Mouse (Mus musculus): ENCODE data around the gene Olfr373. TPM values are rescaled to one million over a fixed set of nuclear protein-coding genes. Genes with fewer than 3 reads are reported as not detected.

Gene Olfr373
- polyA plus RNA-seq, 1 experiment, result not detected

DNA sequence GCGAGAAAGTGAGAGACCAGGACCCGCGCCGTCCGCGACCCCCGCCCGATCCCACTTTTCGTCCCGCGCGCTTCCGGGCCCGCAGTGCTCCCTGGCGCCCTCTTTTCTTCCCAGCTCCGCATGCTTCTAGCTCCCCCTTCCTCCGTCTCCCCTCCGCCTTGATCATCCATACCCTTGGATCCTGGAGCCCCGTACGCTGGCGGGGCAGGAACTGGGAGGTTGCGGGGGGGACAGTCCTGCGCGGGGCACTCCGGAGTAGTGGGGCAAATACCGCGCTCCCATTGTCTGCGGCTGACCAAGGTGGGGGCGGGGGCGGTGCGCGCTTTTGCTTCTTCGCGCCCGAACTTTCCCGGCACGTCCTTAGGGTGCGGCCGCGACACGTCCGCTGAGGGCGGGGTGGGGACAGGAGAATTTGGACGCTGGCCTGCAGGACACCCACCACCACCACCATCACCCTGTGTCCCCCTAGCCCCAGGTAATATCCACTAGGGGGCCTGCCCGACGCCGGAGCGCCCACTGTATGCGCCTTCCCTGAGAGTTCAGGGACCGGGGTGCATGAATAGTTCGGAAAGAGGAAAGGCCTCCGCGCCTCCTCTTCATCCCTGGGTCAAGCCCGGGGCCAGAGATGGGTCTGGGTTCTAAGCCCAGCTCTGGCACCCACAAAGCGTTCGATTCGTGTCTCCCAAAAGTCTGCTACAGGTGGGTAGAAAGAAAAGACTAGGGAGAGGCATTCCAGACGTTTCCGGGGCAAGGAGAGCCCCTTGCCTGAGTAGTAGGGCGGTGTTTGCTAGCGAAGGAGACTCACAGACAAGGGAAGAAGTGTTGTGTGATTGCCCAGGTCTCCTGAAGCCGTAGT, 52.7 kb downstream of the Olfr373 start:
- no peak for TF ChIP-seq POLR2A (IDR thresholded peaks at IDR 0.05; ENCODE audit: low read depth, low read length)
- TF ChIP-seq CTCF (IDR thresholded peaks at IDR 0.05; ENCODE audit: extremely low read depth, insufficient read length, insufficient replicate concordance, low read depth, low read length), result no peak
- no peaks in the 10 kb centered on the region for H3K27me3 ChIP-seq (ENCODE audit: control insufficient read depth, insufficient read depth, low read length)
- H3K4me1 ChIP-seq (ENCODE audit: control insufficient read depth, insufficient read depth, insufficient read length, low read length), result peaks cover 8% of the 10 kb centered on the region
- WGBS, result under 1% methylated on average over 61 of the region's 62 CpGs
- H3K36me3 ChIP-seq (ENCODE audit: control insufficient read depth, insufficient read depth, low read length), result peaks cover 14% of the 10 kb centered on the region
- peak overlapping the region; percentile 66 for H3K4me3 ChIP-seq (ENCODE audit: low read depth, low read length)
- H3K27ac ChIP-seq (ENCODE audit: insufficient read depth, low read depth, low read length), result peak overlapping the region; percentile 97

DNA sequence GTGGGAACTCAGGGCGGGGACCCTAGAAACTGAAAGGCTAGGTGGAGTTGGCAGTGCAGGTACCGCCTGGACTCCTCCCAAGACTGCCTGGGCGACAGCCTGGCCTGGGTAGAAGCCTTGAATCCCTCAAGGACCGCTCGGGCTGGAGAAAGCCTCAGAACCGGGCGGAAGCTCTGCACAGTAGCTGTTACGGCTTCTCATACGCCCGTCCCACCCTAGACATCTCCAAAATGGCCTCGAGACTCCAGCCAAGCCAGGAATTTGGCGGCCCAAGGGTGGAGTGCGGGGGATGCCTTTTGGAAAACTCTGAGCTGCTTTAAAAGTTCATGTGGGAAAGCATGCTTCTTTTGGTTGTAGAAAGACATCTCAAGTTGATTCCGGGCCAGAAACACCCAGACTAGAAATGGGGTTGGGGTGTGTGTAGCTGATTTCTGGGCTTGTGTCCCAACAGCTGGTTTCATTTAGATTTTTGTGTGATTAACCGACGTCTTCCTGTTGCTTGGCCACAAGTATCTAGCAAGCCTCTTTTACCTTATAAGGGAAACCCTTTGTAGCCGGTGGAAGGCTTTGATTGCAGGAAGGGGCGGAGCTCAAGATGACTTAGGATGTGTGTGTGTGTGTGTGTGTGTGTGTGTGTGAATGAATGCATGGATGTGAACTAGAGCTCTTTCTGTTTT, 53.5 kb downstream of the Olfr373 start:
- Histone ChIP-seq H3K27ac (ENCODE audit: insufficient read depth, low read depth, low read length) (peak overlapping the region; percentile 97), H3K4me1 (ENCODE audit: control insufficient read depth, insufficient read depth, insufficient read length, low read length) (peaks cover 5% of the 10 kb centered on the region), H3K36me3 (ENCODE audit: control insufficient read depth, insufficient read depth, low read length) (peaks cover 20% of the 10 kb centered on the region), H3K4me3 (ENCODE audit: low read depth, low read length) (peak overlapping the region; percentile 66), H3K27me3 (ENCODE audit: control insufficient read depth, insufficient read depth, low read length) (no peaks in the 10 kb centered on the region)
- under 1% methylated on average over 18 of the region's 18 CpGs for WGBS
- no peak for TF ChIP-seq CTCF (IDR thresholded peaks at IDR 0.05; ENCODE audit: extremely low read depth, insufficient read length, insufficient replicate concordance, low read depth, low read length)
- TF ChIP-seq POLR2A (IDR thresholded peaks at IDR 0.05; ENCODE audit: low read depth, low read length), result peak; percentile 57; the same call in 1 of the 2 replicates

DNA sequence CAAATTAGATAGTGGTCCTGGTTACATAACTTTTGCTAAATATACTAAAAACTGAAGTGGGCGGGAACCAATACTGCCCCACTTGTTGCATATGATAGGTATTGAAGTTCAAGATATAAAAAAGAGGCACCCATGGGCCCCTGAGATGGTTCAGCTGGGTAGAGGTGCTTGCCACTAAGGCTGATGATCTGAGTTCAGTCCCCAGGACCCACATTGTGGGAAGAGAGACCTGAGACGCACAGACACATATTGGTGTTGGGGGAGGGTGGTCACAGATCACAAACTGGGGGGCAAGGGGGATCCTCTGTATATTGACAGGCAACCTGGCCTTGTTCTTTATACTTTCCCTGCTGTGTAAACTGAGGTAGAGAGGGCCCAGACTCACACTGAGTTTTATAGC, 54.5 kb downstream of the Olfr373 start:
- WGBS, result 88% methylated on average over 2 of the region's 2 CpGs

DNA sequence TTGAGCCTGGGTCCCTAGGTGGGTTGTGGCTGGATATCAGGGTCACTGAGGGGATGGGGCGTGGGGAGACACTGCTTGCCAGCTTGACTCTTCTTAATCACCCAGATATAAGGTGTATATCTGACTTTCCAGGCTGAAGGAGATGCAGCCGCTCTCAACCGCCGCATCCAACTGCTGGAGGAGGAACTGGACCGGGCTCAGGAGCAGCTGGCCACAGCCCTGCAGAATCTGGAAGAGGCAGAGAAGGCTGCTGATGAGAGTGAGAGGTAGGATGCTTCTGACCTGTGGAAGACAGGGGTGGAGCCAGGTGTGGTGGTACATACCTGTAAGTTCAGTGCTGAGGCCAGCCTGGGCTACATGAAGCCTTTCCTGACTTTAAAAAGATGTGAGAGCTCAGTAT, 55.5 kb downstream of the Olfr373 start:
- Histone ChIP-seq H3K27ac (ENCODE audit: insufficient read depth, low read depth, low read length) (no peak overlapping the region), H3K36me3 (ENCODE audit: control insufficient read depth, insufficient read depth, low read length) (peaks cover 32% of the 10 kb centered on the region), H3K27me3 (ENCODE audit: control insufficient read depth, insufficient read depth, low read length) (no peaks in the 10 kb centered on the region), H3K4me1 (ENCODE audit: control insufficient read depth, insufficient read depth, insufficient read length, low read length) (peaks cover 4% of the 10 kb centered on the region), H3K4me3 (ENCODE audit: low read depth, low read length) (no peak overlapping the region)
- TF ChIP-seq CTCF (IDR thresholded peaks at IDR 0.05; ENCODE audit: extremely low read depth, insufficient read length, insufficient replicate concordance, low read depth, low read length) (no peak), POLR2A (IDR thresholded peaks at IDR 0.05; ENCODE audit: low read depth, low read length) (no peak)
- WGBS, result 92% methylated on average over 5 of the region's 5 CpGs

More for the DNA sequence above, 54.5 kb downstream of the Olfr373 start:
- no peak for TF ChIP-seq POLR2A (IDR thresholded peaks at IDR 0.05; ENCODE audit: low read depth, low read length)
- no peak for TF ChIP-seq CTCF (IDR thresholded peaks at IDR 0.05; ENCODE audit: extremely low read depth, insufficient read length, insufficient replicate concordance, low read depth, low read length)
- Histone ChIP-seq H3K4me3 (ENCODE audit: low read depth, low read length) (no peak overlapping the region), H3K36me3 (ENCODE audit: control insufficient read depth, insufficient read depth, low read length) (peaks cover 28% of the 10 kb centered on the region), H3K27ac (ENCODE audit: insufficient read depth, low read depth, low read length) (no peak overlapping the region), H3K27me3 (ENCODE audit: control insufficient read depth, insufficient read depth, low read length) (no peaks in the 10 kb centered on the region), H3K4me1 (ENCODE audit: control insufficient read depth, insufficient read depth, insufficient read length, low read length) (peaks cover 4% of the 10 kb centered on the region)

DNA sequence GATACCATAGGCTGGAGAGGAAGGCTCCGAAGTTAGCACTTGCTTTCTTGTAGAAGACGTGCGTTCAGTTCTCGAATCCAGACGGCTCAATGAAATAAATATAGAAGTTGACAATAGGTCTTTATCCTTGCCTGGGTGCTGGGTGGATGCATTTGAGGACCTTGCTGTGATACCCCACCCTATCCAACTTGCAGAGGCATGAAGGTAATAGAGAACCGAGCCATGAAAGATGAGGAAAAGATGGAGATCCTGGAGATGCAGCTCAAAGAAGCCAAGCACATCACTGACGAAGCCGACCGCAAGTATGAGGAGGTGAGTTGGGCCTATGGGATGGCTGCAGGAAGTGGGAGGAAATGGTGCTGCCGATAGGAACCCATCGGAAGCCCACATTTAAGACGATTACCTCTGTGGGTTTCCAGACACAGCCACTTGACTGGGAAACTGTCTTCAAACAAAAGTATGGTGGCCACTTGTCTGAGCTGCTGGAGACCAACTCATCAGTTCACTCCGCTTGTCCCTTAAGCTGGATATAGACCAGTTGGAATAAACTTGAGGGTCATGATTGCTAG, 60.4 kb downstream of the Olfr373 start:
- TF ChIP-seq CTCF (IDR thresholded peaks at IDR 0.05; ENCODE audit: extremely low read depth, insufficient read length, insufficient replicate concordance, low read depth, low read length), result no peak
- TF ChIP-seq POLR2A (IDR thresholded peaks at IDR 0.05; ENCODE audit: low read depth, low read length), result no peak
- WGBS, result 94% methylated on average over 13 of the region's 13 CpGs
- no peak overlapping the region for H3K4me3 ChIP-seq (ENCODE audit: low read depth, low read length)
- no peaks in the 10 kb centered on the region; the same call in 1 of the 2 replicates for H3K4me1 ChIP-seq (ENCODE audit: control insufficient read depth, insufficient read depth, insufficient read length, low read length)
- H3K27me3 ChIP-seq (ENCODE audit: control insufficient read depth, insufficient read depth, low read length), result no peaks in the 10 kb centered on the region
- H3K27ac ChIP-seq (ENCODE audit: insufficient read depth, low read depth, low read length), result no peak overlapping the region
- H3K36me3 ChIP-seq (ENCODE audit: control insufficient read depth, insufficient read depth, low read length), result peaks cover 63% of the 10 kb centered on the region

DNA sequence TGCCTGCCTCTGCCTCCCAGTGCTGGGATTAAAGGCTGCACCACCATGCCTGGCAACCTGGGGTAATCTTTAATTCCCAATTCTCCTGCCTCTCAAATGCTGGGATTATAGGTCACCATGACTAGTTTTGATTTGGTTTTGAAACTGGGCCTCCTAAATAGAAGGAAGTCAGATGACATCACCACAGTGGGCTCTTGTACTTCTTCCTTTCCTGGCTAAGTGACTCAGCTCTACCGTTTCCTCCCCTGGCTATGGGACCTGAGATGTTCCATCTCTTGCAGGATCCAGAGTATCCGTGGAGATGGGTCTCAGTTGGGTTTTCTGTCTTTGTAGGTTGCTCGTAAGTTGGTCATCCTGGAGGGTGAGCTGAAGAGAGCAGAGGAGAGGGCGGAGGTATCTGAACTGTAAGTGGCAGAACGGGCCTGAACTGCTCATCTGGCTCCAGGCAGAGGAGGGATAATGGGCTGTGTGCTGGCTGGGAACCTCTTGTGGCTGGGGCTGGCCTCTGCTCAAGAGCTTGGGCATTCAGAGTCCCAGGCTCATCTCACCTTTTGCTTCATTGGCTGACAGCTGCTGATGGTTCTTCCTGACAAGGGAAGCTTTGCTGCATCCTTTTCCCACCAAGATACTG, 61.5 kb downstream of the Olfr373 start:
- no peaks in the 10 kb centered on the region for H3K27me3 ChIP-seq (ENCODE audit: control insufficient read depth, insufficient read depth, low read length)
- H3K4me3 ChIP-seq (ENCODE audit: low read depth, low read length), result no peak overlapping the region
- H3K27ac ChIP-seq (ENCODE audit: insufficient read depth, low read depth, low read length), result no peak overlapping the region
- H3K4me1 ChIP-seq (ENCODE audit: control insufficient read depth, insufficient read depth, insufficient read length, low read length), result no peaks in the 10 kb centered on the region
- no peak for TF ChIP-seq POLR2A (IDR thresholded peaks at IDR 0.05; ENCODE audit: low read depth, low read length)
- peaks cover 62% of the 10 kb centered on the region for H3K36me3 ChIP-seq (ENCODE audit: control insufficient read depth, insufficient read depth, low read length)
- WGBS, result 80% methylated on average over 5 of the region's 5 CpGs
